Mouse (Mus musculus) embryo, embryonic 10.5 days (tissue): ENCODE measurements around the gene Serpina3c.
"Not testable (repeated sequence)": the region's sequence is repeated elsewhere in the genome, so short reads cannot be mapped to it uniquely, and the experiment has no call there.

Experiments used
- DNase-seq: peaks from one replicate; pipeline ENCODE4 v3.0.0-alpha.2; 2015; ENCODE audit warnings: low spot score

The Serpina3c gene

DNA sequence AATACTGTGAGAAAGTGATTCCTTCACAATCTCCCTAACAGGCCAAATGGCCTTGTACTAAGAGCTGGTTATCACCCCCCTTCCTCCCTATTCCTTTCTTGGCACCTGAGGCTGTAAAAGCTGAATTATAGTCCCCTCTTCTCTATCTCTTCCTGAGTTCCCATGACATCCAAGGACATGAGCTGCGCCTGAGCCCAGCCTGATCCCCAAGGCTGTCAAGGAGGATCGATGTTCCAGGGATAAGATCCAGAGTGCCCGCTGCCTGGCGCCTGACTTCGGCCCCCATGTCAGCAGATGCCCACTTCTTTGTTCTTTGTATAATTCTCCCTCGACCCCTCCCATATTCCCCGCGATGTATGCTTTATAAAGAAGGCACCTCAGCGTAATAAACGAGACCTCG lies 41.3 kb downstream of the Serpina3c start, which contains the start of gene Serpina3a:
Gene Serpina3a, plus strand, starts transcription at position 392 of the 400 bp plus-strand sequence.
- DNase-seq, result not testable (repeated sequence)

DNA sequence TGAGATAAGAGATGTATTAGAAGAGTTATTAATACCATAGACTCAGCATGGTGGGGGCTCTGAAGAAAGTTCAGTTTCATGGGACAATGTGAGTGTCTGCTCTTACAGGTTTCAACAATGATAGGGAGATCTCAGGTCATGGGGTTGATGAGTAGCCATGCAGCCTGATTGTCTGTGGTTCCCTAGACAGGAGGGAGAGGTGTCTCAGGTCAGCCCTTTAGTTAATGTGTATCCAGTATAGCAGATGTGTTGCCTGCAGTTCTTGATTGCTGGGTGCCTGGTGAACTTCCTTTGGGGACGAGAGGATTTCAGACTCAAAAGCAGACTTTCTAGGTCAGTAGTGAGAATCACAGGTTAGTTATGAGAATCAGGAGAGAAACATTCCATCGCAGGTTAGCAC lies 45.2 kb downstream of the Serpina3c start:
- no peak for DNase-seq

DNA sequence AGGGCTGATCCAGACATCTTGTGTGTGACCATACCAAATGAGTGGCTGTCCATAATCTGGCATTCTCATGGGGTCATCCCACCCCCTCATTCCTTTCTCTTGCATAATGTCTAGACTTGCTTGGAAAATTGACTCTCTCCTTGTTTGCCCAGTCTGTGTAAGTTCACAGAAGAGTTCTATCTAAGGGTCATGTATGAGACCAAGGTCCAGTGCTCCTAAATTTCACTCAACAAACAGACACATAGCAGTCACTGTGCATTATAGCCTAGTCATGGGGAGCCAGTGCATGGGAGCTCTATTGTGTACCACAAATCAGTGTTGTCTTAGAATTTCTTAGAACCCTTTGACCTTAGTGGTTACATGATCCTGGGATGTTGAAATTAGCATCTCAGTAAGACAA lies 46.8 kb downstream of the Serpina3c start:
- no peak for DNase-seq

DNA sequence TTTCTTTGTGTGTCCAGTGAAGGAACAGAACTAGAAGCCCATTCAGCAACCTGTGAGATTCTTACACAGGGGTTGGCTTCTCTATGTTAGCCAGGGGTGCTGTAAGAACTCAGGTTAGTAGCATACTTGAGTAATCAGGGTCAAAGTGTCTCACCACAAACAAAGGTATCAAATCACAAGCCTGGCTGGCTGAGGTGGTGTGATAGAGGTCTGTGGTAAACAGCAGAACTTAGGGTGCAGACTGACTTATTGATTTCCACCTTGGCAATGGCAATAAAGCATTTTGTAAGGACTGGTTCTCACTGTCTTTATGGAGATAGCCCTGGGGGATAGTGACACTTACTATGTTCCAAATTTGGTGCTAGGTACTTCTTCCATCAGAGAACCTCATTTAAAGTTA lies 47.8 kb downstream of the Serpina3c start:
- no peak for DNase-seq

DNA sequence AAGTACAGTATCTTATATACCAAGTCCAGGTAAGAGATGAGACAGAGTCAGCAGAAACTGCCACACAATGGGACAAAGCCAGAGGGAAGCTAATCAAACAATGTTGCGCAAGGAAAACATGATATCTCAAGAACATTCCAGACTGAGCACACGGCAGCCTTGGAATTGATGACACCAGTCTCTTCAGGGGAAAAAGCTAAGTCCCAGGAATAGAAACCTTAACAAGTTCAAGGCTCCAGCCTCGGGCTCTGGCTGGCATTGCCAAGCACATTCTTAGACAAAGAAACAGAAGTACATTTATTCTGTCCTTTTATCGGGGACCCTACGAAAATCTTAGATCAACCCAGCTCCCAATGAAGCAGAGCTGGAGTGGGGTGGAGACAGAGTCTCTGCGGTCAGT lies 52.9 kb downstream of the Serpina3c start, which contains the start of gene Serpina5:
Gene Serpina5, plus strand, starts transcription at position 346 of the 400 bp plus-strand sequence.
- no peak for DNase-seq
